Mouse (Mus musculus) C2C12 (cell line): ENCODE results near the gene Nip7. TPM values are rescaled to one million over a fixed set of nuclear protein-coding genes. Genes with fewer than 3 reads are reported as not detected.
"Not testable (repeated sequence)": the region's sequence is repeated elsewhere in the genome, so short reads cannot be mapped to it uniquely, and the experiment has no call there.

Experiments used
- H3K27me3 ChIP-seq: one replicate; pipeline ENCODE4 v1.6.1; 2011; ENCODE audit not compliant: control insufficient read depth, insufficient read depth, insufficient read length
- H3K36me3 ChIP-seq: one replicate; pipeline ENCODE4 v1.6.1; 2011; ENCODE audit not compliant: control insufficient read depth, insufficient read depth
- H3K4me3 ChIP-seq: one replicate; pipeline ENCODE4 v1.5.1; 2011; ENCODE audit warnings: mild to moderate bottlenecking, control low read depth; ENCODE audit not compliant: poor library complexity, insufficient read depth, severe bottlenecking
- H3K79me2 ChIP-seq: one replicate; pipeline ENCODE4 v1.6.1; 2011; ENCODE audit not compliant: control insufficient read depth, insufficient read depth
- H3K79me3 ChIP-seq: one replicate; pipeline ENCODE4 v1.6.1; 2011; ENCODE audit warnings: low read depth, control low read depth
- H3ac ChIP-seq: one replicate; pipeline ENCODE3; 2011; ENCODE audit warnings: low read depth; ENCODE audit not compliant: control insufficient read depth, insufficient read length
- CEBPB ChIP-seq: IDR thresholded peaks from one replicate; pipeline ENCODE4 v1.6.1; 2011; ENCODE audit warnings: low read depth, mild to moderate bottlenecking, control low read depth, moderate library complexity
- CTCF ChIP-seq: IDR thresholded peaks from one replicate; pipeline ENCODE4 v1.5.1; 2011; ENCODE audit not compliant: control insufficient read depth, insufficient read depth, insufficient read length
- FOSL1 ChIP-seq: IDR thresholded peaks from one replicate; pipeline ENCODE4 v1.8.0; 2011; ENCODE audit warnings: mild to moderate bottlenecking, low read length; ENCODE audit not compliant: poor library complexity, insufficient read depth, severe bottlenecking
- MAX ChIP-seq: IDR thresholded peaks from one replicate; pipeline ENCODE4 v1.6.1; 2011; ENCODE audit warnings: mild to moderate bottlenecking, control low read depth
- MYOD1 ChIP-seq: IDR thresholded peaks from one replicate; pipeline ENCODE4 v1.6.1; 2011; ENCODE audit warnings: low read depth; ENCODE audit not compliant: control insufficient read depth, insufficient read length
- MYOG ChIP-seq: IDR thresholded peaks from one replicate; pipeline ENCODE4 v1.6.1; 2011; ENCODE audit not compliant: control insufficient read depth, insufficient read length; ENCODE audit errors: extremely low read depth
- USF1 ChIP-seq: IDR thresholded peaks from one replicate; pipeline ENCODE4 v1.6.1; 2011; ENCODE audit warnings: low read depth, mild to moderate bottlenecking, control low read depth, moderate library complexity
- polyA plus RNA-seq: library from polyadenylated mRNA; unstranded; fragments of >200 nt; fragmentation: generic; extraction: Trizol; gene quantifications from one replicate; pipeline ENCODE4 v1.2.1, GENCODE M21; 2012; ENCODE audit warnings: missing spikeins

Gene Nip7
- polyA plus RNA-seq, 1 experiment: 119 TPM

- no peak for TF ChIP-seq CEBPB
- TF ChIP-seq USF1: no peak
- TF ChIP-seq FOSL1: no peak
- no peak for TF ChIP-seq CTCF
- TF ChIP-seq MYOG: no peak
- TF ChIP-seq MAX: no peak
- no peak for TF ChIP-seq MYOD1
- Histone ChIP-seq H3ac (no peak overlapping the region), H3K79me2 (peaks cover 36% of the 10 kb centered on the region), H3K36me3 (peaks cover 4% of the 10 kb centered on the region), H3K27me3 (no peaks in the 10 kb centered on the region), H3K4me3 (no peak overlapping the region), H3K79me3 (peaks cover 10% of the 10 kb centered on the region)
These were observed 26.6 kb upstream of the Nip7 start for GRCm38 (mm10) chr8:107030058-107030457.

- peak within 1 kb of the TSS; percentile 93 for H3ac ChIP-seq
- H3K79me3 ChIP-seq: peaks cover 10% of the 10 kb centered on the region
- TF ChIP-seq CTCF (peak; percentile 94), MYOD1 (no peak)
- H3K27me3 ChIP-seq: no peaks in the 10 kb centered on the region
- H3K36me3 ChIP-seq: peaks cover 4% of the 10 kb centered on the region
- peak within 1 kb of the TSS; percentile 64 for H3K4me3 ChIP-seq
- H3K79me2 ChIP-seq: peaks cover 36% of the 10 kb centered on the region
These were observed 25.8 kb upstream of the Nip7 start, which contains the start of gene Vps4a for GRCm38 (mm10) chr8:107030650-107031576. TSS of gene Vps4a (plus strand) at chr8:107031222.

GRCm38 (mm10) chr8:107031577-107032090 lies 25.0 kb upstream of the Nip7 start:
- Histone ChIP-seq H3K79me3 (peaks cover 10% of the 10 kb centered on the region), H3K4me3 (peak overlapping the region; percentile 64), H3K79me2 (peaks cover 36% of the 10 kb centered on the region), H3ac (peak overlapping the region; percentile 93), H3K27me3 (no peaks in the 10 kb centered on the region), H3K36me3 (peaks cover 4% of the 10 kb centered on the region)
- TF ChIP-seq CEBPB: no peak
- TF ChIP-seq MAX: no peak
- TF ChIP-seq CTCF: no peak
- no peak for TF ChIP-seq FOSL1
- TF ChIP-seq USF1: no peak
- no peak for TF ChIP-seq MYOD1
- TF ChIP-seq MYOG: no peak

GRCm38 (mm10) chr8:107033609-107034008 lies 23.1 kb upstream of the Nip7 start:
- H3K79me2 ChIP-seq: peaks cover 36% of the 10 kb centered on the region
- not testable (repeated sequence) for H3K79me3 ChIP-seq, H3ac ChIP-seq, H3K36me3 ChIP-seq, H3K27me3 ChIP-seq, H3K4me3 ChIP-seq

- Histone ChIP-seq H3K79me2 (peaks cover 36% of the 10 kb centered on the region), H3K36me3 (peaks cover 18% of the 10 kb centered on the region)
These were observed 21.0 kb upstream of the Nip7 start for GRCm38 (mm10) chr8:107035641-107036040.

GRCm38 (mm10) chr8:107036626-107037025 lies 20.1 kb upstream of the Nip7 start:
- H3K79me2 ChIP-seq: peaks cover 33% of the 10 kb centered on the region
- H3K36me3 ChIP-seq: peaks cover 22% of the 10 kb centered on the region
- TF ChIP-seq FOSL1 (no peak), USF1 (no peak), CTCF (no peak), CEBPB (no peak), MYOD1 (no peak), MAX (no peak), MYOG (no peak)
- peaks cover 10% of the 10 kb centered on the region for H3K79me3 ChIP-seq
- no peak overlapping the region for H3ac ChIP-seq
- no peak overlapping the region for H3K4me3 ChIP-seq
- H3K27me3 ChIP-seq: no peaks in the 10 kb centered on the region

More at GRCm38 (mm10) chr8:107035641-107036040, 21.0 kb upstream of the Nip7 start:
- TF ChIP-seq MYOG (no peak), MYOD1 (no peak), CEBPB (no peak), FOSL1 (no peak), MAX (no peak)
- H3K79me3 ChIP-seq: peaks cover 10% of the 10 kb centered on the region
- no peaks in the 10 kb centered on the region for H3K27me3 ChIP-seq
- H3ac ChIP-seq: no peak overlapping the region
- no peak overlapping the region for H3K4me3 ChIP-seq
